Mouse (Mus musculus) layer of hippocampus, adult 11-12 months (tissue): Measurements from ENCODE around the gene Pmepa1.

Experiments
- DNase-seq: peaks from one replicate; pipeline ENCODE4 v3.0.0; 2022; ENCODE audit warnings: low spot score

The Pmepa1 gene

GRCm38 (mm10) chr2:173225906-173226305, 50.4 kb downstream of the Pmepa1 start:
- DNase-seq, result no peak

DNA sequence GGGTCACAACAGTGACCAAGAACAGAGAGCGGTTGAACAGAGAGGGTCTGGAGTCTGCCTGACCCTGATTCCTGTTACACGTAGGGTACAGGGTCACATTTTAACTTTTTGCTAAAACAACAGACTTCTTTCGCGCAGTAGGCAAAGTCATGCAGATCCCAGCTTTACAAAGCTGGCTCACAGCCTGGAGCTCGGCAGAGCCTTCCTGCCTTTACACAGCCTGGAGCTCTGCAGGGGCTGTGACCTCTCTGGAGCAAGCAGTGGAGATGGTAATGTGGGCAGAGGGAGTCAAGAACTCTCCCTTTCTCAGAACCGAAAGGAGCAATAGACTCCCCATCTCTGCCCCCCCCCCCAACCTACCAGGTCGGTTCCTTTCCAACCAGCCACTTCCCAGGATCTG, 51.5 kb downstream of the Pmepa1 start:
- DNase-seq, result no peak

GRCm38 (mm10) chr2:173224097-173224496, 52.2 kb downstream of the Pmepa1 start:
- DNase-seq, result no peak

GRCm38 (mm10) chr2:173223496-173223895, 52.8 kb downstream of the Pmepa1 start:
- DNase-seq, result no peak

GRCm38 (mm10) chr2:173220754-173221153, 55.6 kb downstream of the Pmepa1 start:
- DNase-seq, result no peak

- no peak for DNase-seq
Observed at GRCm38 (mm10) chr2:173219256-173219954, 56.9 kb downstream of the Pmepa1 start.

DNA sequence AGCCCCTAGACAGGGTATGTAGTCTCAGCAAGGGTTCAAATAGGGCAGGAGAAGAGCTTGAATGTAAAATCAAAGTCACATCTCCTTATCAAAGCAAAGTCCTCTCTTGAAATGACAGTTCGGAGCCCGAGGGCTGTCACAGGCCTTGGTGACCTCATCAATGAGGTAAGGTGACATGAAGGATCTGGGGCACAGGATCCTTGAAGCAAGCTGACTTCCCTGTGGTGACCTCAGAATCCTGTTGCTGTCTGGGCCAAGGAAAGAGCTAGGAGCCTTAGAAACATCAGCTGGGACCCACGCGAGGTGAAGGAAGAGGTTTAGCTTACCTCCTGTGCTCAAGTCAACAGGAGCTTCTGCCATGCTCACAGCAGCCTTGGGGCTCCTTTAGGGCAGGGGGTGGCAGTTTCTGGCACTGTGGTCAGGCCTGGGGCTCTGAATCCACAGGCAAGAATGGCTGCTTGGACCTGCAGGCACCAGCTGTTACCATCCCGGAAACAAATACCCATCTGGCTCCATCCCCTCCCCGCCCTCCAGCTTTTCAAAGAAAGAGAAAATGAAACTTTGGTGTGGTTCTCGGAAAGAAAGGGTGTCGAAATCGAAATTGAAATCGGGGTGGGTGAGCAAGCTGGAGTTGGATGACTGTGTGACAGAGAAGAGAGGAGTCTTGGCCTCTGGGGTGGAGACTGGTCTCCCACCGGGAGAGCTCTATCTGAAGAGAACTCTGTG, 57.8 kb downstream of the Pmepa1 start, which contains the start of gene Zbp1:
Gene Zbp1 (minus strand): TSS at position 508 of the 726 bp plus-strand sequence.
- no peak for DNase-seq

- DNase-seq, result no peak
Observed at GRCm38 (mm10) chr2:173217763-173218258, 58.5 kb downstream of the Pmepa1 start.

GRCm38 (mm10) chr2:173217246-173217645, 59.1 kb downstream of the Pmepa1 start:
- no peak for DNase-seq

- DNase-seq, result no peak
Observed at GRCm38 (mm10) chr2:173216840-173217239, 59.5 kb downstream of the Pmepa1 start.

GRCm38 (mm10) chr2:173212227-173212626, 64.1 kb downstream of the Pmepa1 start:
- DNase-seq, result no peak

DNA sequence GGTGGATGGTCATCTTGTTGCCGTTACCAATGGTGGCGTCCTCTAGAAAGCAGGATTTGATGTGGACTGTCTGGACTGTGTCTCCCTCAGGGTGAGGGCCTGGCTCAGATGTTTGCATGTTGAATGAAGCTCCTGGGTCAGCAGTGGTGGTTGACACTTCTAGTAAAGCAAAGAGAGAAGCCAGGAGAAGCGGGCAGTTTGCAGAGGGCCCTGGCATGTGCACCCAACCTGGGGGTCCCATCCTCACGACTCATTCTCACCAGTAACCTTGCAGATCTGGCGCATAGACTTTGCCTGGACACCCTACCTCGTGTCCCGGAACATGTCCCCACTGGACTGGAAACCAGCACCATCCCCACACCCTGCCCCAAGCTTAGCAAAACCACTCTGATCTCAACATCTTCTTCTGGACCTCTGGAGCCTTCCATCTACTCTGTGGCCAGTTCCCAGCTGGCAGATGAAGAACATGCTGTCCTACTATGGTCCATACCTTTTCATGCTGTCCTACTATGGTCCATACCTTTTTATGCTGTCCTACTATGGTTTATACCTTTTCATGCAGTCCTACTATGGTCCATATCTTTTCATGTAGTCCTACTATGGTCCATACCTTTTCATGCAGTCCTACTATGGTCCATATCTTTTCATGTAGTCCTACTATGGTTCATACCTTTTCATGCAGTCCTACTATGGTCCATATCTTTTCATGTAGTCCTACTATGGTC, 67.1 kb downstream of the Pmepa1 start:
- DNase-seq, result no peak

- DNase-seq, result no peak
Observed at GRCm38 (mm10) chr2:173207051-173207450, 69.3 kb downstream of the Pmepa1 start.

- DNase-seq, result no peak
Observed at GRCm38 (mm10) chr2:173205563-173206099, 70.7 kb downstream of the Pmepa1 start.

GRCm38 (mm10) chr2:173204671-173205070, 71.7 kb downstream of the Pmepa1 start:
- DNase-seq, result no peak

- DNase-seq, result no peak
Observed at GRCm38 (mm10) chr2:173203726-173204125, 72.6 kb downstream of the Pmepa1 start.

- DNase-seq, result no peak
Observed at GRCm38 (mm10) chr2:173202924-173203689, 73.2 kb downstream of the Pmepa1 start.

GRCm38 (mm10) chr2:173194796-173195195, 81.5 kb downstream of the Pmepa1 start:
- DNase-seq, result no peak

- peak; percentile 2 for DNase-seq
Observed at GRCm38 (mm10) chr2:173187182-173187855, 89.0 kb downstream of the Pmepa1 start.

DNA sequence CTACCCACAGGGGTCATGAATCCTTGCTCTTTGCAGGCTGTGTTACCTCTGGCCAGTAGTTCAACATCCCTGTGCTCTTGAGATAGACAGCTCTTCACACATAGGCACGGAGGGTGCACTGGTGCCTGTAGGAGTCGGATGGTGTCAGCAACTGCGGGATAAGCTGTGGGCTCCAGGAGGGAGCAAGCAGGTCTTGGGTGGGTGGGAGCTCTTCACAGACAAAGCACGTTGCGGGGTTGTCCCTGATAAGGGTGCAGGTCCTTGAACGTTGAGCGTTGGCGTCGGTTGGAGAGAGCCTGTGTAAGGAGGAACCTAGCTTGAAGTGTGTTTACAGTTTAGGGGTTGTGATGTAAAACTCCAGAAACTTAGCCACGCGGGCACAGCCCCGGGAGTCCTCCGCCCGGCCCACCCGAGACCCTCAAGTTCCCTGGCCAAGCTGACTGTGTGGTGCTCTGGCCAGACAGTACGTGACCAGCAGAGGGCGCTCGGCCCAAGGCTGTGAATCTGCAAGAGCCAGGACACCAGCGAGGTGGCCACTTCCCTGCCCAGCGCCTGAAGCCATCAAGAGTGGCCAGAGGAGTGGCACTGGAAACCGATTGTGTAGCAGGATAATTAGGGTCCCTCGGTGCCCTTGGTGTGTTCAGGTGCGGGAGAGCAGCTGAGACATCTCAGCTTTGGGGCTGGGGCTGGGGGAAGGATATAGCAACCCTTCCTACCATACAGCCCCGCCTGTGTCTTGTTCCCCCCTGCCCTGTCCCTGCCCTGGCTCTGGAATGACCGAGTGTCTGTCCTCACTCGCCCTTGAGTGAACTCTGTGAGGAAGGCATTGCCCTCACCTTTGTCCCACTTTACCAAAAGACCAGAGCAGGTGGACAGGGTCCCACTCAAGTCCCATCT, 90.0 kb downstream of the Pmepa1 start:
- DNase-seq, result peak; percentile 89
